Mouse (Mus musculus) embryonic facial prominence, embryonic 14.5 days (tissue): ENCODE results near the gene Gabpb2. TPM values are rescaled to one million over a fixed set of nuclear protein-coding genes. Genes with fewer than 3 reads are reported as not detected.
"Not testable (repeated sequence)": the region's sequence is repeated elsewhere in the genome, so short reads cannot be mapped to it uniquely, and the experiment has no call there.

Source experiments
- ATAC-seq: fragments of 200-750 bp; cut with Nextera tagmentation; 2 replicates; pipeline ENCODE4 v1.8.0; 2017; ENCODE audit warnings: low read depth, moderate number of reproducible peaks, moderate TSS enrichment
- DNase-seq: peaks from one replicate; pipeline ENCODE4 v3.0.0-alpha.2; 2015; ENCODE audit warnings: low spot score
- H3K27ac ChIP-seq: fragments of 300-500 bp; sonication (generic); replicated peaks from 2 replicates; pipeline ENCODE4 v1.5.1; 2014; ENCODE audit warnings: low read depth, mild to moderate bottlenecking, low read length, moderate library complexity
- H3K27me3 ChIP-seq: fragments of 300-500 bp; sonication (generic); replicated peaks from 2 replicates; pipeline ENCODE4 v1.6.1; 2014; ENCODE audit warnings: low read length; ENCODE audit not compliant: control insufficient read depth, insufficient read depth
- H3K36me3 ChIP-seq: fragments of 300-500 bp; sonication (generic); 2 replicates; pipeline ENCODE4 v1.6.1; 2014; ENCODE audit warnings: low read length, mixed read lengths; ENCODE audit not compliant: control insufficient read depth, insufficient read depth
- H3K4me1 ChIP-seq: fragments of 300-500 bp; sonication (generic); 2 replicates; pipeline ENCODE4 v1.6.1; 2014; ENCODE audit warnings: antibody characterized with exemption, low read length; ENCODE audit not compliant: control insufficient read depth, insufficient read depth
- H3K4me2 ChIP-seq: fragments of 300-500 bp; sonication (generic); 2 replicates; pipeline ENCODE4 v1.6.1; 2014; ENCODE audit warnings: low read depth, mild to moderate bottlenecking, low read length, moderate library complexity, mixed read lengths
- H3K4me3 ChIP-seq: fragments of 300-500 bp; sonication (generic); 2 replicates; pipeline ENCODE4 v1.5.1; 2014; ENCODE audit warnings: low read depth, mild to moderate bottlenecking, low read length
- H3K9ac ChIP-seq: fragments of 300-500 bp; sonication (generic); 2 replicates; pipeline ENCODE4 v1.6.1; 2014; ENCODE audit warnings: low read depth, mild to moderate bottlenecking, low read length, moderate library complexity, mixed read lengths
- H3K9me3 ChIP-seq: fragments of 300-500 bp; sonication (generic); 2 replicates; pipeline ENCODE4 v1.6.1; 2016; ENCODE audit warnings: low read length; ENCODE audit not compliant: control insufficient read depth
- WGBS: fragments of 180-500 bp; shearing (Covaris S2); extraction: QIAGEN DNeasy Blood & Tissue Kit; methylation state at CpG from one replicate; pipeline ENCODE4 v1.1.7; 2014; 5-methylcytosine and 5-hydroxymethylcytosine counted together
- microRNA-seq: library from miRNA; unstranded; fragments of <30 nt; microRNA quantifications from one replicate; pipeline ENCODE4, GENCODE M21; 2016; ENCODE audit warnings: borderline number of aligned reads
- polyA plus RNA-seq: library from polyadenylated mRNA; unstranded; fragments of >200 nt; fragmentation: Nextera tagmentation; extraction: Ambion mirVana; gene quantifications from 2 replicates; pipeline ENCODE4 v1.2.1, GENCODE M21; 2014

Gabpb2 gene
- polyA plus RNA-seq, 1 experiment from 2014 or later: 7.8 TPM

GRCm38 (mm10) chr3:95133680-95134101 is 84.0 kb downstream of the Gabpb2 start, which contains the start of the genes Scnm1 and Lysmd1:
Scnm1 (minus strand) TSS chr3:95134011.
Lysmd1 (plus strand) TSS chr3:95134088.
- peak; percentile 94 for ATAC-seq
- peak; percentile 98 for DNase-seq
- H3K36me3 ChIP-seq: peaks cover 17% of the 10 kb centered on the region; the same call in 1 of the 2 replicates
- peak within 1 kb of the TSS; percentile 53 for H3K27ac ChIP-seq
- no peaks in the 10 kb centered on the region for H3K27me3 ChIP-seq
- H3K9ac ChIP-seq: peak within 1 kb of the TSS; percentile 73
- H3K4me2 ChIP-seq: peak within 1 kb of the TSS; percentile 86
- H3K4me3 ChIP-seq: peak within 1 kb of the TSS; percentile 56
- peaks cover 11% of the 10 kb centered on the region for H3K4me1 ChIP-seq
- 0% methylated on average over 20 of the region's 20 CpGs for WGBS
- no peaks in the 10 kb centered on the region for H3K9me3 ChIP-seq

GRCm38 (mm10) chr3:95133176-95133575 is 84.5 kb downstream of the Gabpb2 start:
- ATAC-seq: peak; percentile 4; the same call in 1 of the 2 replicates
- 52% methylated on average over 11 of the region's 11 CpGs for WGBS
- H3K27ac ChIP-seq: peak overlapping the region; percentile 53

GRCm38 (mm10) chr3:95132389-95132788 is 85.3 kb downstream of the Gabpb2 start:
- H3K9ac ChIP-seq, H3K27me3 ChIP-seq, DNase-seq, H3K9me3 ChIP-seq, H3K27ac ChIP-seq, ATAC-seq, H3K4me3 ChIP-seq, H3K4me2 ChIP-seq: not testable (repeated sequence)
- WGBS: 83% methylated on average over 2 of the region's 2 CpGs
- peaks cover 14% of the 10 kb centered on the region; the same call in 1 of the 2 replicates for H3K36me3 ChIP-seq
- peaks cover 11% of the 10 kb centered on the region for H3K4me1 ChIP-seq

More at GRCm38 (mm10) chr3:95133176-95133575, 84.5 kb downstream of the Gabpb2 start:
- H3K4me2 ChIP-seq: peak overlapping the region; percentile 86
- H3K27me3 ChIP-seq: no peaks in the 10 kb centered on the region
- no peaks in the 10 kb centered on the region for H3K9me3 ChIP-seq
- H3K4me3 ChIP-seq: peak overlapping the region; percentile 56
- DNase-seq: no peak
- H3K4me1 ChIP-seq: peaks cover 11% of the 10 kb centered on the region
- H3K36me3 ChIP-seq: peaks cover 18% of the 10 kb centered on the region; the same call in 1 of the 2 replicates
- H3K9ac ChIP-seq: peak overlapping the region; percentile 73

Small RNA genes within 50 kb of the gene (microRNA-seq; reads per million reads assigned to microRNA genes)
- gene Mir8099-1: not detected

Other genes starting within 250 kb of the Gabpb2 start
- 26.5 and 28.2 TPM in 2 replicates for gene Pi4kb, start 243.2 kb downstream of the Gabpb2 start, polyA plus RNA-seq
- gene Zfp687, start 202.5 kb downstream of the Gabpb2 start, polyA plus RNA-seq: 17.3 and 22.0 TPM in 2 replicates
- 234 and 252 TPM in 2 replicates for gene Psmd4, start 175.3 kb downstream of the Gabpb2 start, polyA plus RNA-seq
- 13.7 and 14.9 TPM in 2 replicates for gene Pip5k1a, start 111.0 kb downstream of the Gabpb2 start, polyA plus RNA-seq
- gene Vps72, start 106.9 kb downstream of the Gabpb2 start, polyA plus RNA-seq: 107 and 118 TPM in 2 replicates
- 6.4 and 9.7 TPM in 2 replicates for gene Tmod4, start 93.4 kb downstream of the Gabpb2 start, polyA plus RNA-seq
- 58.3 and 62.2 TPM in 2 replicates for gene Scnm1, start 83.9 kb downstream of the Gabpb2 start, polyA plus RNA-seq
- 12.0 and 13.2 TPM in 2 replicates for gene Lysmd1, start 83.8 kb downstream of the Gabpb2 start, polyA plus RNA-seq
- 5.8 and 6.4 TPM in 2 replicates for gene Tnfaip8l2, start 75.6 kb downstream of the Gabpb2 start, polyA plus RNA-seq
- gene Sema6c, start 57.5 kb downstream of the Gabpb2 start, polyA plus RNA-seq: 14.4 and 16.6 TPM in 2 replicates
- 111 and 125 TPM in 2 replicates for gene Cdc42se1, start 10.8 kb upstream of the Gabpb2 start, polyA plus RNA-seq
- gene Mllt11, start 14.3 kb upstream of the Gabpb2 start, polyA plus RNA-seq: 36.9 and 37.2 TPM in 2 replicates
- gene Gm128, start 23.7 kb upstream of the Gabpb2 start, polyA plus RNA-seq: 0.38 and 0.41 TPM in 2 replicates
- 6.1 and 6.9 TPM in 2 replicates for gene Bnipl, start 33.3 kb upstream of the Gabpb2 start, polyA plus RNA-seq
- gene Mindy1, start 63.4 kb upstream of the Gabpb2 start, polyA plus RNA-seq: 37.7 and 44.9 TPM in 2 replicates
- gene Prune1, start 64.2 kb upstream of the Gabpb2 start, polyA plus RNA-seq: 24.2 and 24.4 TPM in 2 replicates
- gene Anxa9, start 89.3 kb upstream of the Gabpb2 start, polyA plus RNA-seq: 2.8 TPM in 2 replicates
- gene Cers2, start 96.9 kb upstream of the Gabpb2 start, polyA plus RNA-seq: 133 and 134 TPM in 2 replicates
- gene Setdb1, start 139.3 kb upstream of the Gabpb2 start, polyA plus RNA-seq: 39.3 and 44.2 TPM in 2 replicates
- 0.30 TPM in 1 of 2 replicates, not detected in the other for gene 4930558C23Rik, start 184.9 kb upstream of the Gabpb2 start, polyA plus RNA-seq
- gene Arnt, start 216.5 kb upstream of the Gabpb2 start, polyA plus RNA-seq: 32.5 and 38.1 TPM in 2 replicates